Mouse (Mus musculus) urinary bladder, postnatal 10 days (tissue): ENCODE data around the gene D630045J12Rik.

ENCODE experiments used
- DNase-seq: peaks from one replicate; pipeline ENCODE4 v3.0.0; 2022; ENCODE audit warnings: low spot score

Gene D630045J12Rik

GRCm38 (mm10) chr6:38242295-38242830, 11.4 kb downstream of the D630045J12Rik start:
- no peak for DNase-seq

GRCm38 (mm10) chr6:38241508-38241907, 12.3 kb downstream of the D630045J12Rik start:
- no peak for DNase-seq

- DNase-seq = no peak
Observed at GRCm38 (mm10) chr6:38240618-38241017, 13.2 kb downstream of the D630045J12Rik start.

GRCm38 (mm10) chr6:38238382-38238781, 15.4 kb downstream of the D630045J12Rik start:
- DNase-seq = no peak

GRCm38 (mm10) chr6:38235991-38236658, 17.7 kb downstream of the D630045J12Rik start:
- DNase-seq = no peak

- no peak for DNase-seq
Observed at GRCm38 (mm10) chr6:38233803-38234202, 20.0 kb downstream of the D630045J12Rik start.

- DNase-seq = no peak
Observed at GRCm38 (mm10) chr6:38232917-38233316, 20.9 kb downstream of the D630045J12Rik start.

- DNase-seq = no peak
Observed at GRCm38 (mm10) chr6:38231994-38232393, 21.8 kb downstream of the D630045J12Rik start.

- no peak for DNase-seq
Observed at GRCm38 (mm10) chr6:38224079-38224478, 29.7 kb downstream of the D630045J12Rik start.

GRCm38 (mm10) chr6:38219261-38219660, 34.5 kb downstream of the D630045J12Rik start:
- no peak for DNase-seq

GRCm38 (mm10) chr6:38215448-38216110, 38.2 kb downstream of the D630045J12Rik start:
- no peak for DNase-seq

- no peak for DNase-seq
Observed at GRCm38 (mm10) chr6:38207621-38208020, 46.2 kb downstream of the D630045J12Rik start.

- no peak for DNase-seq
Observed at GRCm38 (mm10) chr6:38206941-38207531, 46.8 kb downstream of the D630045J12Rik start.

- DNase-seq = no peak
Observed at GRCm38 (mm10) chr6:38205375-38205774, 48.4 kb downstream of the D630045J12Rik start.

- DNase-seq = no peak
Observed at GRCm38 (mm10) chr6:38203820-38204219, 50.0 kb downstream of the D630045J12Rik start.

GRCm38 (mm10) chr6:38202816-38203215, 51.0 kb downstream of the D630045J12Rik start:
- no peak for DNase-seq

- DNase-seq = no peak
Observed at GRCm38 (mm10) chr6:38201495-38201894, 52.3 kb downstream of the D630045J12Rik start.

GRCm38 (mm10) chr6:38199599-38199998, 54.2 kb downstream of the D630045J12Rik start:
- no peak for DNase-seq

- no peak for DNase-seq
Observed at GRCm38 (mm10) chr6:38198727-38199126, 55.1 kb downstream of the D630045J12Rik start.

- DNase-seq = no peak
Observed at GRCm38 (mm10) chr6:38196266-38197189, 57.3 kb downstream of the D630045J12Rik start.

- no peak for DNase-seq
Observed at GRCm38 (mm10) chr6:38195306-38195705, 58.5 kb downstream of the D630045J12Rik start.

GRCm38 (mm10) chr6:38194046-38194445, 59.8 kb downstream of the D630045J12Rik start:
- DNase-seq = no peak
